Mouse (Mus musculus): Measurements from ENCODE around the gene Atxn1.

GRCm38 (mm10) chr13:45883791-45884238 lies 81.0 kb downstream of the Atxn1 start:
- no peak for TF ChIP-seq CTCF (IDR thresholded peaks at IDR 0.05; ENCODE audit: low read depth, low read length)
- TF ChIP-seq GATA1 (IDR thresholded peaks at IDR 0.05; ENCODE audit: borderline replicate concordance, low read length): no peak
- TF ChIP-seq TAL1 (conservative IDR thresholded peaks at IDR 0.05; ENCODE audit: low read depth, low read length): no peak
